Mouse (Mus musculus): ENCODE data around the gene Fbxo44.

- no peak for TF ChIP-seq MYOD1 (IDR thresholded peaks at IDR 0.05; ENCODE audit: control insufficient read depth, insufficient read length, low read depth)
- TF ChIP-seq MAX (IDR thresholded peaks at IDR 0.05), result no peak
- no peak for TF ChIP-seq CTCF (IDR thresholded peaks at IDR 0.05; ENCODE audit: control insufficient read depth, insufficient read depth, insufficient read length)
- no peak for TF ChIP-seq FOSL1 (IDR thresholded peaks at IDR 0.05; ENCODE audit: insufficient read depth, low read length, poor library complexity, severe bottlenecking)
- TF ChIP-seq MYOG (IDR thresholded peaks at IDR 0.05; ENCODE audit: control insufficient read depth, extremely low read depth, insufficient read length), result no peak
These were observed 43.3 kb upstream of the Fbxo44 start for GRCm38 (mm10) chr4:148203557-148203956.
